Mouse (Mus musculus) right cerebral cortex, adult 2 months (tissue): Measurements from ENCODE around the gene Slc9a8.

ENCODE experiments used
- DNase-seq, 2 experiments: peaks; one replicate each; pipeline ENCODE4 v3.0.0; 2021 to 2022; ENCODE audit warnings: low spot score in 2 of 2

The Slc9a8 gene

DNA sequence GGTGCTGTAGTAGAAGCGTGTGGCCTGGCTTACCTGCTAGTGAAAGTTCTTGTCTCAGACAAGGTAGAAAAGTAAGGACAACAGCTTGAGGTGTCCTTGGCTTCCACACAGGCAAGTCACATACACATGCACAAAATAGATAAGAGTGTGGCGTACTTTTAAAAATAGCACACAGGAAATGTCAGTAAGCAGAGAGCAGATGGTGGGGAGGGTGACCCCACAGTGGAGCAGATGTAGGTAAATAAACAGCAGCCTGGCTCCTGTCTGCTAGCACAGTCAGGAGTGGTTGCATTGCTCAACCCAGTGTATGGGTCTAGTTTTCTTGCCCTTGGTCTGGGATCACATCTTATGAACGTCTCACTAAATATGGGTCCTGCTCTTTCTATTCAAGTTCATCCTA is 89.0 kb downstream of the Slc9a8 start:
- no peak for DNase-seq

DNA sequence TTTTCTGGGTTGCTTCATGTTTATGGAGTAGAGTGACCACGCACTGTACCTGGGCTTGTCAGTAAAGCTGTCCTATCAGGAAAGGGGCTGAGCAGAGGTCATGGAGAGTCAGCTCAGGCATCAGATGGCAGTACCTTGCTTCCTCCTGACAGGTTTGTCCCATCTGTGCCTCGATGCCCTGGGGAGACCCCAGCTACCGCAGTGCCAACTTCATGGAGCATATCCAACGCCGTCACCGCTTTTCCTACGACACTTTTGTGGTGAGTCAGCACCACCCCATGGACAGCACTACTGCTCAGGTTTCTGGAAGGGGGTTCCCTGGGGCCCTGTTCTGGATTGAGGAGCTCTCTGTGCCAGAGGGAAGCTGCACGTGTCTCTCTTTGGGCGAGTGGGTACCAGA is 90.9 kb downstream of the Slc9a8 start:
- DNase-seq = no peak

GRCm38 (mm10) chr2:167512970-167513369 is 91.5 kb downstream of the Slc9a8 start:
- DNase-seq = no peak

- DNase-seq = no peak
These were observed 93.1 kb downstream of the Slc9a8 start for GRCm38 (mm10) chr2:167514641-167515040.

DNA sequence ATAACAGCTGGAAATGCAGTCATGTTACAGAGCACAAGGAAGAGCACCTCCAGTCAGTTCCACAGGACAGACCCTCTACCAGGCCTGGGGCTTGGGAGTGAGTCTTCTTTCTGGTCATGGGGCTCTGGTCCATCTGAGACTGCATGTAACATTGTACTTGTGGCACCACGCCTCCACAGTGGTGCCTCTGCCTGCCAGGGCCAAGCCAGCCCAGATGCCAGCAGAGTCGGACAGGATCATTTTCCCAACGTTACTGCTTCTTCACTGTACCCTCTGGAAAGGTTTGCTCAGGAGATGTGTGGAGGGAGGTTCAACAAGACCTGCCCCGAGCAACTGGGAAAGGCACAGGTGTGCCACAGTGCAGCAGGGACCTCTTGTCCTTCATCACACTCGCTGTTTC is 94.2 kb downstream of the Slc9a8 start:
- no peak for DNase-seq

- no peak for DNase-seq
These were observed 98.2 kb downstream of the Slc9a8 start for GRCm38 (mm10) chr2:167519606-167520252.
